In genomic region chr12:46020835-46021545, GRCm38 (mm10) we compare ENCODE assay signal across 19 mouse cellular contexts.
A peak's percentile ranks its signal among the peaks of the same experiment; 100 is the strongest.
DNase-seq lines count a peak whose midpoint lies in the region; ATAC-seq lines count a peak whose summit lies in the region.
"Had no signal": no experiment of that assay in that cellular context is flagged by ENCODE, and none has a peak within 500 bp of the region (broad histone marks: within the 10 kb centered on the region; RNA-seq: fewer than 3 reads in every experiment).

No protein-coding gene starts in this region.

- H3K4me3 ChIP-seq in midbrain, embryonic 12.5 days: no peak overlapping the region
- no peak overlapping the region for H3K4me3 ChIP-seq in midbrain, embryonic 11.5 days (ENCODE audit: low read depth, low read length)
- H3K4me3 ChIP-seq in hindbrain, embryonic 14.5 days (replicated peaks; ENCODE audit: low read length): no peak overlapping the region
- H3K4me3 ChIP-seq in midbrain, embryonic 15.5 days: no peak overlapping the region
- H3K4me3 ChIP-seq: embryonic facial prominence, embryonic 12.5 days; heart, embryonic 10.5 days; layer of hippocampus, adult 2 months; lung, embryonic 15.5 days had no signal

- no peaks in the 10 kb centered on the region for H3K4me1 ChIP-seq in midbrain, embryonic 12.5 days
- no peaks in the 10 kb centered on the region for H3K4me1 ChIP-seq in midbrain, embryonic 11.5 days (ENCODE audit: control insufficient read depth, insufficient read depth, low read length)
- H3K4me1 ChIP-seq in hindbrain, embryonic 14.5 days (replicated peaks; ENCODE audit: control insufficient read depth, insufficient read depth, low read length): no peaks in the 10 kb centered on the region
- H3K4me1 ChIP-seq in midbrain, embryonic 15.5 days: no peaks in the 10 kb centered on the region
- H3K4me1 ChIP-seq: embryonic facial prominence, embryonic 12.5 days; heart, embryonic 10.5 days; lung, embryonic 15.5 days had no signal

- no peak for ATAC-seq in midbrain, embryonic 12.5 days (ENCODE audit: low FRiP score, low read depth)
- ATAC-seq in midbrain, embryonic 11.5 days (ENCODE audit: low FRiP score): no peak
- ATAC-seq in hindbrain, embryonic 14.5 days (ENCODE audit: low FRiP score): peak; percentile 59; the same call in 1 of the 2 replicates
- ATAC-seq in midbrain, embryonic 15.5 days (replicated peaks): 0 out of 2 replicates have a peak, but pooled peaks have one; percentile 30

- peak overlapping the region; percentile 46 for H3K27ac ChIP-seq in midbrain, embryonic 12.5 days (replicated peaks)
- no peak overlapping the region for H3K27ac ChIP-seq in midbrain, embryonic 11.5 days (ENCODE audit: low read depth, low read length)
- H3K27ac ChIP-seq in hindbrain, embryonic 14.5 days: peak overlapping the region; percentile 75
- no peak overlapping the region for H3K27ac ChIP-seq in midbrain, embryonic 15.5 days
- H3K27ac ChIP-seq: embryonic facial prominence, embryonic 12.5 days; heart, embryonic 10.5 days; layer of hippocampus, adult 2 months; liver, embryonic 14.5 days; lung, embryonic 15.5 days; stomach, postnatal 0 days had no signal

- no peaks in the 10 kb centered on the region for H3K36me3 ChIP-seq in midbrain, embryonic 12.5 days
- H3K36me3 ChIP-seq in midbrain, embryonic 11.5 days (ENCODE audit: control insufficient read depth, insufficient read depth, low read length): no peaks in the 10 kb centered on the region
- no peaks in the 10 kb centered on the region for H3K36me3 ChIP-seq in hindbrain, embryonic 14.5 days (replicated peaks; ENCODE audit: control insufficient read depth, insufficient read depth)
- no peaks in the 10 kb centered on the region for H3K36me3 ChIP-seq in midbrain, embryonic 15.5 days (replicated peaks)
- H3K36me3 ChIP-seq: embryonic facial prominence, embryonic 12.5 days; heart, embryonic 10.5 days; lung, embryonic 15.5 days had no signal

- H3K9ac ChIP-seq in midbrain, embryonic 12.5 days (replicated peaks): no peak overlapping the region
- H3K9ac ChIP-seq in midbrain, embryonic 11.5 days (ENCODE audit: low read length): no peak overlapping the region
- H3K9ac ChIP-seq in hindbrain, embryonic 14.5 days: no peak overlapping the region
- no peak overlapping the region for H3K9ac ChIP-seq in midbrain, embryonic 15.5 days
- H3K9ac ChIP-seq: embryonic facial prominence, embryonic 12.5 days; liver, embryonic 14.5 days; lung, embryonic 15.5 days had no signal

- H3K9me3 ChIP-seq in midbrain, embryonic 12.5 days: no peaks in the 10 kb centered on the region
- H3K9me3 ChIP-seq in midbrain, embryonic 11.5 days (ENCODE audit: control insufficient read depth, low read length): no peaks in the 10 kb centered on the region
- no peaks in the 10 kb centered on the region for H3K9me3 ChIP-seq in hindbrain, embryonic 14.5 days (ENCODE audit: control insufficient read depth, low read length)
- no peaks in the 10 kb centered on the region for H3K9me3 ChIP-seq in midbrain, embryonic 15.5 days
- H3K9me3 ChIP-seq: embryonic facial prominence, embryonic 12.5 days; heart, embryonic 10.5 days; lung, embryonic 15.5 days had no signal

- H3K4me2 ChIP-seq in midbrain, embryonic 12.5 days (replicated peaks): no peak overlapping the region
- no peak overlapping the region for H3K4me2 ChIP-seq in midbrain, embryonic 11.5 days
- no peak overlapping the region for H3K4me2 ChIP-seq in hindbrain, embryonic 14.5 days (replicated peaks)
- no peak overlapping the region for H3K4me2 ChIP-seq in midbrain, embryonic 15.5 days
- H3K4me2 ChIP-seq: embryonic facial prominence, embryonic 12.5 days; lung, embryonic 15.5 days had no signal

- WGBS in midbrain, embryonic 12.5 days: 77% methylated on average over 6 of the region's 6 CpGs
- WGBS in midbrain, embryonic 11.5 days: 87% methylated on average over 6 of the region's 6 CpGs
- 49% methylated on average over 6 of the region's 6 CpGs for WGBS in hindbrain, embryonic 14.5 days
- WGBS in midbrain, embryonic 15.5 days: 65% methylated on average over 6 of the region's 6 CpGs

- H3K27me3 ChIP-seq in midbrain, embryonic 12.5 days: no peaks in the 10 kb centered on the region
- no peaks in the 10 kb centered on the region for H3K27me3 ChIP-seq in midbrain, embryonic 11.5 days (ENCODE audit: control insufficient read depth, insufficient read depth, low read length)
- no peaks in the 10 kb centered on the region for H3K27me3 ChIP-seq in hindbrain, embryonic 14.5 days (ENCODE audit: control insufficient read depth, insufficient read depth, low read length)
- H3K27me3 ChIP-seq in midbrain, embryonic 15.5 days (replicated peaks): no peaks in the 10 kb centered on the region
- H3K27me3 ChIP-seq: embryonic facial prominence, embryonic 12.5 days; lung, embryonic 15.5 days had no signal

- no peak for DNase-seq in midbrain, embryonic 11.5 days (ENCODE audit: low spot score, missing footprints)
- peak; percentile 42 for DNase-seq in hindbrain, embryonic 14.5 days (ENCODE audit: low spot score)
- no peak for DNase-seq in right cerebral cortex, postnatal 10 days (ENCODE audit: low spot score in 2 of 2)
- no peak for DNase-seq in B cell, adult 2 months
- no peak for DNase-seq in kidney, adult 8-10 months
- DNase-seq: adrenal gland, adult 2 months; cerebellum, adult 9-10 months; gastrocnemius, postnatal 25 days; kidney, adult 11 months; kidney, postnatal 10 days; layer of hippocampus, postnatal 36 days had no signal

Comparison
In these comparisons a context has a peak if more than half of its experiments do, and no peak if none do; other contexts are left out.
1. ATAC-seq: peak in hindbrain, embryonic 14.5 days (single experiment) and midbrain, embryonic 15.5 days (single experiment); none in midbrain, embryonic 12.5 days (single experiment) and midbrain, embryonic 11.5 days (single experiment).
2. H3K27ac ChIP-seq: peak in midbrain, embryonic 12.5 days (single experiment) and hindbrain, embryonic 14.5 days (single experiment); none in midbrain, embryonic 11.5 days (single experiment) and midbrain, embryonic 15.5 days (single experiment).